Mouse (Mus musculus) activated CD4-positive, CD25-positive, alpha-beta regulatory T cell, adult 4 months (primary cell): ENCODE measurements around the gene Tnfrsf14. TPM values are rescaled to one million over a fixed set of nuclear protein-coding genes. Genes with fewer than 3 reads are reported as not detected.

ENCODE experiments used
- ATAC-seq: one replicate; pipeline ENCODE4 v1.8.0; 2017
- polyA plus RNA-seq, 2 experiments: library from polyadenylated mRNA; unstranded; fragments of 100-300 nt; shearing (Covaris generic); gene quantifications; one replicate each; pipeline ENCODE4 v1.2.1; 2017

Gene Tnfrsf14
- polyA plus RNA-seq, 2 experiments from 2014 or later: 57.3 to 109 TPM

GRCm38 (mm10) chr4:154877864-154878548 lies 50.4 kb downstream of the Tnfrsf14 start:
- ATAC-seq: peak; percentile 99

- ATAC-seq: no peak
Observed at GRCm38 (mm10) chr4:154873186-154873585, 55.2 kb downstream of the Tnfrsf14 start.

Other genes with a start within 250 kb of the Tnfrsf14 start
- gene Ttc34, start 91.1 kb downstream of the Tnfrsf14 start, polyA plus RNA-seq: not detected
- gene Mmel1, start 59.0 kb downstream of the Tnfrsf14 start, polyA plus RNA-seq: not detected
- 1 to 10 TPM; 6.5 to 7.6 TPM for gene Fam213b, start 29.4 kb downstream of the Tnfrsf14 start, polyA plus RNA-seq
- gene Hes5, start 32.4 kb upstream of the Tnfrsf14 start, polyA plus RNA-seq: 1 to 10 TPM; 1.0 to 1.1 TPM
- gene Pank4, start 35.6 kb upstream of the Tnfrsf14 start, polyA plus RNA-seq: 10 to 100 TPM; 37.4 to 40.1 TPM
- not detected for gene Plch2, start 128.2 kb upstream of the Tnfrsf14 start, polyA plus RNA-seq
- gene Pex10, start 138.5 kb upstream of the Tnfrsf14 start, polyA plus RNA-seq: 1 to 10 TPM; 5.6 to 8.6 TPM
- gene Rer1, start 157.8 kb upstream of the Tnfrsf14 start, polyA plus RNA-seq: 100 to 1,000 TPM; 109 to 129 TPM
- 1 to 10 TPM; 1.2 to 1.6 TPM for gene Morn1, start 158.0 kb upstream of the Tnfrsf14 start, polyA plus RNA-seq